Mouse (Mus musculus) testis, postnatal 10 days (tissue): ENCODE data around the gene Kif13a.
A peak's percentile ranks its signal among the peaks of the same experiment; 100 is the strongest.

Experiments used
- DNase-seq: peaks from one replicate; pipeline ENCODE4 v3.0.0; 2021; ENCODE audit warnings: low spot score

The Kif13a gene

DNA sequence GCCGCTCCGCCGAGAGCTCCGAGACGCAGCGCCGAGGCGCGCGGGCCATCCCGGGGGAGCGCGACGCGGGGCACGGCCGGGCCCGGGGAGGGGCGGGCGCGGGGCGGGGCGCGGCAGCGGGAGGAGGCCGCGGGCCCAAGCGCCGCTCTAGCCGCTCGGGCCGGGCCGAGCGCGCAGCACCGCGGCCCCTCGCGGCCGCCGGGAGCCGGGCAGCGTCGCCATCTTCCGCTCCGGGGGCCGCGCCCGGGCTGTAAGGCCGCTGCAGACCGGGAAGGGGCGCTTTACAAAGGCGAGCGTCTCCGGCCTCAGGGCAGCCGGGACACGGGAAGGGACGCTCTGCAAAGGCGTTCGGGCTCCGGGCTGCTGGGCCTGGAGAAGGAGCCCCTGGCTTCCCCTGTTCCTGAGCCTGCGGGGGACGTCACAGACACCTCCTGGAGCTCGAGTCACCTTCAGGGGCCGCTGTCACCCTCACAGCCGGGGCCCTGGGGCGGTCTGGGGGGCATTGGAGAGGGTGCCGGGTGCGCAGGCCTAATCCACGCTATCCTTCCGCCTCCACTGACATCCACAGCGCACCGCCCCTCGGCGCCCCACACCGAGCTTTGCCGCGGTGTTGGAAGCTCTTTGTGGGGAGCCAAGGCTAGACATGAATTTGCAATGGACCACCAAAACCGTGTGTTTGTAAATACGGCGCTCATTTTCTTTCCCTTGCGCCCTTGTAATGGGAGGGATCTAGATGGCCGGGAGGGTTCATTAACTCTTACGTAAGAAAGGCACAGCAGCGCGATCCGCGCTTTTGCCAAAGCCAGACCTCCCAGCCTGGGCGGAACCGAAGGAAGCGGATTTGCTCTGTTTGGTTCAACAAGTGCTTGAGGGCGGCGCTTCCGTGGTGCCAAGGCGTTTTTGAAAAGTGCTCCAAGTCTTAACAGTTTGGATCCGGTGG is at the start of gene Kif13a:
TSS of gene Kif13a (minus strand) at position 149 of the 940 bp plus-strand sequence.
- DNase-seq = peak; percentile 84

DNA sequence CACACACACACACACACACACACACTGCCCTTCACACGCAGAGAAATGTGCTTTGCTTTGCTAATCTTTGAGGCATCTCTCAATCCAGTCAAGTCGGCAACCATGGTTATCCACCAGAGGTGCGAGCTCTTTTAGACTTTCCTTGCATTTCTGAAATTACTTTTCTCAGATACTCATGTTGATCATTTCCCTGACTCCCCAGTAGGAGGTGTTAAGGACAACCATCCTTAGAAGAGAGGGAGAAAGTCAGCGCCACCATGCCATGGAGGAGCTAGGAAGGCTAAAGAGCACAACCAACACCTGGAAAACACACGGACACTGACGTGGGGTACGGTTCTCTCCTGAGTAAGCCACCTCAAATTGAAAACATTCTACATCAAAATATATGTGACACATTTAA is 46.9 kb upstream of the Kif13a start:
- no peak for DNase-seq

DNA sequence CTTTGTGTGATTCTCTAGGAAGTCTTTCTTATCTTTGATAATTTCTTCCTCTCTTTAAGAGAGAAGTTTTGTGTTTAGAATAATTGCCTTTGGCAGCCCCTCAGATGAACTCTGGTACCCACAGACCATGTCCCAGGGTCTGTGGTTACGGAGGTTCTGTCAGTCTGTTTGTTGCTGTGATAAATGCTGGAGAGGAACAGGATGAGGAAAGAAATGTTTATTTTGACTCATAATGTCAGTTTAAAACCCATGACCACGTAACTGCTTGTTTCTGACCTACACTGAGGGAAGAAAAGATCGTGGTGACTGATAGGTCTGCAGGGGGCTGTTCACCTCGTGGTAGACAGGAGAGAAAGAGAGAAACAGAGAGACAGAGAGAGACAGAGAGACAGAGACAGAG is 46.3 kb upstream of the Kif13a start:
- DNase-seq = no peak

DNA sequence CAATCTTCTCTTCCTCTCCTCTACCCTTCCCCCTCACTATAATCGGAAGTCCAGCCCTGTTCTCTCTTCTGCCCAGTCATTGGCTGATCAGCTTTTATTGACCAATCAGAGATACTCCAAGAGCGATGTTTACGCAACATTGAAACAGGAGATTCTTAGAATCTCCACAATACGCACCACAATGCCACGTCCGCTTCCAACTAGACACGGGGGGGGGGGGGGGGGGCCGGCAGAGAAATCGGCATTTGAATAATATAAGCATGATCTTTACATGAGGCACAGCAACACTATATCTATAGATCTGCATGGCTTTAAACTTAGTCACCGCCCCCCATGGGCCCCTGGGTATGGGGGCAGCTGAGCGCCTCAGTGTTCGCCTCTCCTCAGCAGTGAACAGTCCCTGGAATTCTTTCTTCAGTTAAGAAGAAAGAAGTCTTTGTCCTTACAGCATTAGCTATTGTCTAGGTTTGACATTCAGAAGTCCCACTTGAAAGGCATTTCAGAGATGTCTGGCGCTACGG is 45.4 kb upstream of the Kif13a start:
- no peak for DNase-seq

DNA sequence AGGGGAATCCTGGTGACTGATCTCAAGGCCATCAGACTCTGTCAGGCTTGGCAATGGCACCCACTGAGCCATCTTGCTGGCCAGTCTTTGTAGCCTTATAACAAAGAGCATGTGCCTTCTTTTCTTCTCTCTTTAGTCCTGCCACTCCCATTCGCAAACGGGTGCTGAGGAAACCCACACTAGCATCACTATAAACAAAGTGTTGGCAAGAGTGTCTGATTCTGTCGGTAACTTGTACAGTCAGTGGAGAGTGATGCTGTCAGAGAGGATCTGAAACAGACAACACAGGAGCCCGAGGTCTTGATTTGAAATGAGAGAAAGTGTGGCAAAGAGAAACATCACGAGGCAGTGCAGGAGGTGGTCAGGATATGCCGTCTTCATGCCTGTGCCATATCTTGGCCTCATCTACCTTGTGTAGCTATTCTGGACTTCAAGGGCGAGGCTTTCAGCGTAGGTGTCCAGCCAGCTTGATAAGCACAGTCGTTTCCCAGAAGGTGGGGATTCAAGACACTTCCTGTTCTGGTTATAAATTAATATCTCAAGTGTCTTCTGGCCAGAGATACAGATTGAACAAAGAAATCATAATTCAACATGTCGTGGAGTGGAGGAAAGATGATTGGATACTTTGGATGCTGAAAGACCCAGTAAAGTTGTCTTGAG is 40.7 kb upstream of the Kif13a start:
- no peak for DNase-seq

DNA sequence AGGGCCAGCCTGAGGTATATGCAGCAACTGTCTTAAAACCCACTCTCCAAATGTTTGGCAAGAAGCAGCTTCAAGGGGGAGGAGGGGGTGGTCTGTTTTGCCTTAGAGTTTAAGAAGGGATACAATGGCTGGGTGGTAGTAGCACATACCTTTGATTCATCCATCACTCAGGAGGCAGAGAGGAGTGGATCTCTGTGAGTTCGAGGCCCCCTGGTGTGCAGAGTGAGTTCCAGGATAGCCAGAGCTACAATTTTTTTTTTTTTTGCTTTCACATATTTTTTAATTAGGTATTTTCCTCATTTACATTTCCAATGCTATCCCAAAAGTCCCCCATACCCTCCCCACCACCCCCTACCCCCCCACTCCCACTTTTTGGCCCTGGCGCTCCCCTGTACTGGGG is 39.0 kb upstream of the Kif13a start:
- no peak for DNase-seq

DNA sequence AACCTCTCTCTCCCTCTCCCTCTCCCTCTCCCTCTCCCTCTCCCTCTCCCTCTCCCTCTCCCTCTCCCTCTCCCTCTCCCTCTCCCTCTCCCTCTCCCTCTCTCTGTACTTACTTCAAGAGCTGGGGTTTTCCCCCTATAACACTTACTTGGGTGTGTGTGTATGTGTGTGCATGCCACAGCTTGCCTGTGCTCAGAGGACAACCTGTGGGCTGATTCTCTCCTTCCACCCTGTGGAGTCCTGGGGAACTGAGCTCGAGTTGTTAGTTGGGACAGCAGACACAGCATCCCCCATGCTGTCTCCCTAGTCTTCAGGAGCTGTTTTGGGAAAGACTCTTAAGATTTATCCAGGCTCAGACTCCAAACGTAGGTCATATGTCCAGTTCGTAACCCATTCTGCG is 37.6 kb upstream of the Kif13a start:
- no peak for DNase-seq

DNA sequence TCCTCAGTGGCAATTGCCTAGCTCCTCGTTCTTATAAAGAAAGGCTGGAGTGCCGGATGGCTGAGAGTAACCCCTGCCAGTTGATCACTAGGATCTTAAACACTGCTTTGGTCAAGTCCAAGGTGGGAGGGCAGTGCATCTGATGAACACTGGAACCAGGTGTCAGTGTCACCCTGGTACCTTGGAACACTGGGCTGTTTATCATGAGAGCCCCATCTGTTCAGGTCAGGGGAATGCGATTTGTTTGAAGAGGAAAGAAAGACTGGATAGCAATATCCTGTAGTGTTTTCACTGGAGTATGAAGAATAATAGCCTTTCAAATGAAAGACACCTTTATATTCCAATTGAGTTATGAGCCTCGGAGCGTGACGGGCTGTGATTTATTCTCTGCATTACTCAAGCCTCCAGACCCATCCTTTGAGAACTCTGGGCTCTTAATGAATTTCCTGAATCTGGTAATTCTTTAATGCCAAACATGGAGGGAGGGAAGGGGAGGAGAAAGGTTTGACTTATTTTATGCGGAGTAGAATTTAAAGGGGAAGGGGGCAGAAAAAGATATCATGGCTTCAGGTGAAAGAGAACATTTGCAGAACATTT is 31.3 kb upstream of the Kif13a start:
- no peak for DNase-seq

DNA sequence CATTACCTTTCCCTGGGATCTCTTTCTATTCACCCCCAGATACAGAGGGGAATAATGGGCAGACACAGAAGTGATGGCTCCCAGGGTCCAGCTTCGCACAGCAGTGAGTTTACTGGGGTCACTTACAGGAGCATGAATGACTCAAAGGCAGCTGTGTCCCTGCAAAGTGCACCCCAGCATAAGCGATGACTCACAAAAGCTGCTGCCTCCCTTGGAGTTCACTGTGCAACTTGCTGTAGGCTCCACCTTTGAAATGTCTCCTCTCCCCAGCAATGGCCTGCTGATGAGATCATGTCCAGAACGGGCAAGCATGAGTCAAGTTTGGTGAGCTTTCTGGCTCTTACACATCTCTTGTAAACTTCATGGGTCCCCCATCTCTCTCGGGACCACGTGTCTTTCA is 29.5 kb upstream of the Kif13a start:
- DNase-seq = no peak

DNA sequence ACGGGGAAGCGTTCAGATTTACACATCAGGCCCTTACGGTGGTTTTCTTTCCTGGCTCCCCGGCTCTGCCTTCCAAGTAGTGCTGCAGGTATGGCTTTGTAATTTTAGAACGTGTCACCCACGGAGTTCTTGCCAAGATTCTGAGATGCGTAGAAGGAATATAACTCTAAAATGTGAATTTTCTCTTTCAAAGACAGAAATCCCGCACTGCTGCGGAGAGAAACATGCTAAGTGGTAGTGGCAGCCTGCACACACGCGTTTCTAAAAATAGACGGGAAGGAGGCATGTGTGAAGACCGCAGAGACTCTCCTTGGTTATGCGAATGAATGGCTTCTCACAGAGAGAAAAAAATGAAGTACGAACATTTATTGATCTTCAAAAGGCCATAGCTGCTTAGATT is 21.5 kb upstream of the Kif13a start:
- DNase-seq = no peak

DNA sequence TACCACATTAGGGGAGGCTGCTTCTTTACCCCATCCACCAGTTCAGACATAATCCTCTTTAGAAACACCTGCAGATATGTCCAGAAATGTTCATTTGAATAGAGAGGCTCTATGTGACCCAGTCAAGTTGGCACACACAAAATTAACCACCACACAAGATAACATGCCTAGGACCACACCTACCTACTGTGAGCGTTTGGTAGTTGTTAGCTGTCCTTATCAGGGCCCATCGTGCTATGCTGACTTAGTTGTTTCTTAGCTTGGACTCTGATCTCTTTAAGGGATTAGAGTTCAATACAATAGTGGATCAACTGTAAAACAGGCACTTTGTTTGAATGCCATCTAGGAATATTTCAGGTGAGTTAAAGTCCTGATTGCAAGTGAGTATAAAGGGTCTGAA is 20.1 kb upstream of the Kif13a start:
- no peak for DNase-seq

DNA sequence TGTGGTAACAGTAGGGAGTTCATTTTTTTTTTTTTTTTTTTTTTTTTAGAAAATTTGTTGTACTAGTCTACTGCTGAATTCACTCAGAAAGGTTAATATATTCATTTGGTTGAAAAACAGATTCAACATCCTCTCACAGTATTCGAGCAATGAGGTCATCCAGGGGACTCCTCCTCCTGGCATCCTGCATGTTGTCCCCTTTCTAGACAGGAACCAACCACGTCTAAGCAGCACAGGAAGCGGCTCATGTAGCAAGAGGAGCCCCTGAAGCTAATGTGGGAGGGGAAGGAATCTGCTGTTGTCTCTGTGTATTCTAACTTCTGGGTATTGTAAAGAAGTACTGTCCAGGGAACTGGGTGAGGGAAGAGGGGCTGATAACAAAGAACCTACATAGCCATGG is 18.4 kb upstream of the Kif13a start:
- no peak for DNase-seq

DNA sequence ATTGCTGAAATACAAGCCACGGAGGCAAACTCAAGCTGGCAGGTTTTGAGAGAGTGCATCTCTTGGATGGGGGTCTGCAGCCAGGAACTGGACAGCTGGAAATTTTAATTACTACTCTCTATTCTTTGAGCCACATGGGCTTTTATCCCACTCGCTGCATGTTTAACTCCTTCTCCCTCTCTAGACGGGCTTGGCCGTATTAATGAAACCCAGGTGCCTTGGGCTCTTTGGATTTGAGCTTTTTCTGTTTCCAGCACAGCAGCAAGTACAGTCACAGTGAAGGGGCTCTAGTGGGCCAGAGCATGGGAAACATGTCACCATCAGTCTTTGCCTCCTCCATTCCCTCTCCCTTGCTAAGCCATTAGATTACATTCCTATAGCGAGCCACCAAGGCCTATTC is 16.4 kb upstream of the Kif13a start:
- no peak for DNase-seq

DNA sequence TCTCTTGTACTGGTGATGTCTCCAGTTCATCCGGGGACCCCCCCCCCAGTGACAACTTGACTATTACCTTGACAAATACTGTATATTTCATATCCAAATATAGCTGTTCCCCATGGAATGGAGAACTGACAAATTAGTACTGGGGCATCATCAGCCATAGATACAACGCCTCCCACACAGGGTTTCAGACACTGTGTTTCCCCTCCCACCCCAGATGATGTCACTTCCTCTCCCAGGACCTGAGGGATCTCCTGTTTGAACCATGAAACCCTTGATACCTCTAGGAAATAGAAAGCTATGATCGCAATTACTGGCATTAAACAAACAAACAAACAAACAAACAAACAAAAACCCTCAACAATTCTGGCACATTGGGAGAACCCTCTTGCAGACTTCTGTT is 15.6 kb upstream of the Kif13a start:
- DNase-seq = no peak

DNA sequence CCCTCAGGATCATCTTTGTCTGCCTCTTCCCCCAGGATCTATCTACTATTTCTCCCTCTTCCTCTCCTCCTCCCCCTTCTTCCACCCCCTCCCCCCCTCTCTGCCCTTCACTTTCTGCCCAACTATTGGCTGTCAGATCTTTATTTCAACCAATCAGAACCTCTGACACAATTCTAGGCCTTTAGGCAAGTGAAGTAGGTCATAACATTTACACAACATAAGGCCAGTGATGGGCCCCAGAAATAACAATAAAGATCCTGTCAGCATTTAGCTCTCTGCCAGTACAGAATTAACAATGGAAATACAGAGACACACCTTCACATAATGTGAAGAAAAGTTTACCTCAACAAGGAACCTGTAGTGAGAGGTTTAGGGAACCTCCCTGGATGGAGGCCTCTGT is 13.6 kb upstream of the Kif13a start:
- no peak for DNase-seq

DNA sequence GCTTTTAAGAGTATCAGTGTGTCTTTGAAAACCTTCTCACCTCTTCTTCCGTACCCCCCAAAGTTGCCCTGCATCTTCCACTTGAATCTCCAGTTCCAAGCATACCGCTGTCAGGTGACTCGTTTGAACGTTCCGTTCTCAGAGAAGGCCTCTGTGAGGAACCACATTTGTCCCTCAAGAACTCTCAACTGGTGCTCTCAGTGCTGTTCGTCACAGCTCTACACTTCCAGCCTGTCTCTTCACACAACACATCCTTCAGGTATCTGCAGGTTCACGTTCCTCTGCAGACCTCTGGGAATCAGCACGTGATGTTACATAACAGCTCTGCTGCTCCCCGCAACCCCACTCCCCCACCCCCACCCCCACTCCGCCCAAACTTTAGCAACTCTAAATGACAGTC is 4.4 kb upstream of the Kif13a start:
- DNase-seq = no peak

DNA sequence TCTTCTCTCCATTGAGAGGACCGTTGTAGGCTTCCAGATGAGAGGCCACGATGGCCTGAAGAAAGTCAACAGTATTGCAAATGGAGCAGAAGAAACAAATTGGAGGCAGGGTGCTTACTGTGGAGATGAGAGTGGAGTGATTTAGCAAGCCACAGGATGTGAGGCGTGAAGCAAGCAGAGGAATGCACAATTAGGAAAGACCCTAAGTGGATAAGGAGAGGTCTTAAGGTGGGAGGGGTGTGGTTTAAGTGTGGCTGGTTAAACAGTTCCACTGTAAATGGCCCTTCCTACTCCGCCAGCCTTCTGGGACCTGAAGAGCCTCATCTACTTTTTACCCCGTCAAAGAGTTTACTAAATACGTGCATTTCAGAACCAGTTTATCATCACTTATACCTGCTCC is 3.2 kb upstream of the Kif13a start:
- DNase-seq = no peak

DNA sequence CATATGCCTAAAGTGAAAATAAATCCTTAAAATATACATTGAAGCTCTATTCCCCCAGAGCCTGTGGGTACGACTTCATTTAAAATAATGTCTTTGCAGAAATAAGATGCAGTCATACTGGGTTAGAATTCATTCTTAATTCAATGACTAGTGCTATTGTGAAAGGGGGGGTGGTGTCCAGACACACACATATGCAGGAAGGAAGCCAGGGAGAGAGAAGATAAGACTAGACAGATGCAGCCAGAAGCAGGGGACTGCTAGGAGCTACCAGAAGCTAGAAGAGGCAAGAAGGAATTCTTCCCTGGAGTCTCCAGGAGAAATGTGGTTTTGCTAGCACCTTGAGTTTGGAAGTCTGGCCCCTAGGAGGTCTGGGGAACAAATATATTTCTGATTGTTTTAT is 2.4 kb upstream of the Kif13a start:
- no peak for DNase-seq

DNA sequence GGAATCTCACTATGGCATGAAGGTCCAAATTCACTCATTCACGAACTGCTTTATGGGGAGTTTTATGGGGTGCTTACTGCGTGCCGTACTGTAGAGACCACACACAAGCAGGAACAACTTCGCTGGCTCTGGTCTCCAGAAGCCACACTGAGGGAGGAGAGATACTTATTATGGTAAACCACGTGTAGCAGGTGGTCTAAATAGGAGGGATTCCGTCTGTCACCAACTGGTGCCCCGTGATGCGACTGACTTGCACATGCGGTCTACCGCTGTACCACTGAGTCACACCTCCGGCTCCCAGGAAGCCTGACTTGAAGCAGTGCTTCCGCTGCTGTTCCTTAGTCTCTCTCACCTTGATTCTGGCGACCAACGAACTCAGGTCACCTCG is 986 bp upstream of the Kif13a start:
- DNase-seq = peak; percentile 45

DNA sequence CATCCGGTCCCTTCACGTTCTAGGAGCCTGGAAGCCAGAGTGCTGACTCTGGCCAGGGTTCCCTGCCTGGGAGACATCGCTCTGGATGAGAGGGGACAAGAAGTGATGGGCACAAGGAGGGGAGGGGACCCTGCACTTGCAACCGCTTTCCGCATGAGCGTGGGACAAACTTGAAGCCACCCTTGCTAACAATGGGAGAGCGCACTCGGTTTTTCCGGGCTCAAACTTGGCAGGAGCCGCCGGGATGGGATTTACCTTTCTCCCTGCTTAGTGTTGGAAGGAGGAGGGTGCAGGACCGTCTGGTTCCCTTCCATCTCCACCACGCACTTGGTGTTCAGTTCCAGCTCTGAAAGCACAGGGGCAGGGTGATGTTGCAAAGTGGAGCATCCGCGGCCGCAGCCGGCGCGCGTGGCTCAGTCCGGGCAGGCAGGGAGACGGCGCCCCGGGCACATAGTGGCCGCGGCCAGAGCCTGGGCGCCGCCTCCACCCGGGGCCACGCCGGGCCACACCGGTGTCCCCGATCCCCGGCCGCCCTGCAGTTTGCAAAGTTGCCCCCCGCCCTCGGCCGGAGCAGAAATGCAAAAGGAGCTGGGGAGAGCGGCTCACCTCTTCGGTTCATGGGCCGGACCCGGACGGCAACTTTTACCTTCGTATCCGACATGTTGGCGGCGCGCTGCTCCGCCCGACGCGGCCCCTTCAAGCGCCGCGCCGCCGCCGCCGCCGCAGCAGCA is 541 bp downstream of the Kif13a start:
- DNase-seq = peak; percentile 70

DNA sequence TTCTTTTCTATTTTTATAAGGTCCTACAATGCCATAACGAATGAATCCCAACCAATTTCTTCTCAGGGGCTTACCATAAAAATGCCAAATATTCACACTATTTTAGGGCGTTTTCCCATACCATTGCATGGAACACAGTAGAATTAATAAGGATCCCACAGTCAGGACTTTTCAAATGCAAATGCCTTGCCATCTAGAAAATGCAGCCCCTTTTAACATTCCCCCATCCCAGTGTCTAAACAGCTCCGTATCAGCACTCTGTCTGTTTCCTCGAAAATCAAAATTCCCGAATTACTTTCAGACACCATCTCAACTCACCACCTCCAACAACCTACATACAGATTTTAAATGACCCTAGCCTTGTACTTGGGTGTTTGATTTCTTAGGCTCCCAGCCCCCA is 1.3 kb downstream of the Kif13a start:
- no peak for DNase-seq

DNA sequence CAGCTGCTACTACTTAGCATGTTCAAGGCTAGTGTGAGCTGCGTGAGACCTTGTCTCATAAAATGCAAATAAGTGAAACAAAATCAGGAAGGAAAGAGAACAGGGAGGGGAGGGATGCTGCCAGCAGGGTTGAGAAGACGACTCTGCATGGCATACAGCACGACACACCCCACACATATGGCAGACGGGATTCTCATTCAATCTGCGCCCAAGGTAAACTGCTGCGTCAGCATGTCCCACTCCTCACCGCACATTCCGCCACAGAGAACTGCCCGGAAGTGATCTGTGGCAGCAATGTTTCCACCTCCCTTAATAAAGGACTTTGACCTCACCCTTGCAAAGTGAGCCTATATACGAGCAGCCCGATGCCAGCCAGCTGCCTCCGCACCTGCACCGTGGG is 4.0 kb downstream of the Kif13a start:
- no peak for DNase-seq
